Mouse (Mus musculus): ENCODE results near the gene Kel. TPM values are rescaled to one million over a fixed set of nuclear protein-coding genes. Genes with fewer than 3 reads are reported as not detected.

Kel gene
- not detected for total RNA-seq (2021)
- long read RNA-seq, experiment 1: 0 reads
- long read RNA-seq, experiment 2: 0 reads

DNA sequence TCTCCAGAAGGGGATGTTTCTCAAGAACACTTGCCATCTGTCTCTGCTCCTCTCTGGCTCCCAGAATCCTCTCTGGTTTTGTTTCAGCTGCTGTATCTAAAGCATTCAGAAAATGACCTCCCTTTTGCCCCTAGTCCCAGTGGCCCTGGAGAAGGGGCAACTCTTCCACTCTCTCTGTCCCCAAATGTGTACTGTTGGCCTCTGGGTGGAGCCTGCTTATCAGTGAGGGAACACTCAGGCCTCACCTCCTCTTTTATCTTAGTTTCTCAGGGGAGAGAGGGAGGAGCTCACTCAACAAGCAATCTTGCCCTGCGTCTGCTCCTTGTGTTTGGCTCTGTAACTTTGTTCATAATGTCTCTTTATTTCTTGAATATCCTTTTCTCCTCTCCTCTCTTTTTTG lies at the start of gene Kel:
Kel (minus strand) TSS at position 217 of the 400 bp plus-strand sequence.
- DNase-seq (ENCODE audit: low spot score in 2 of 2): no peak

DNA sequence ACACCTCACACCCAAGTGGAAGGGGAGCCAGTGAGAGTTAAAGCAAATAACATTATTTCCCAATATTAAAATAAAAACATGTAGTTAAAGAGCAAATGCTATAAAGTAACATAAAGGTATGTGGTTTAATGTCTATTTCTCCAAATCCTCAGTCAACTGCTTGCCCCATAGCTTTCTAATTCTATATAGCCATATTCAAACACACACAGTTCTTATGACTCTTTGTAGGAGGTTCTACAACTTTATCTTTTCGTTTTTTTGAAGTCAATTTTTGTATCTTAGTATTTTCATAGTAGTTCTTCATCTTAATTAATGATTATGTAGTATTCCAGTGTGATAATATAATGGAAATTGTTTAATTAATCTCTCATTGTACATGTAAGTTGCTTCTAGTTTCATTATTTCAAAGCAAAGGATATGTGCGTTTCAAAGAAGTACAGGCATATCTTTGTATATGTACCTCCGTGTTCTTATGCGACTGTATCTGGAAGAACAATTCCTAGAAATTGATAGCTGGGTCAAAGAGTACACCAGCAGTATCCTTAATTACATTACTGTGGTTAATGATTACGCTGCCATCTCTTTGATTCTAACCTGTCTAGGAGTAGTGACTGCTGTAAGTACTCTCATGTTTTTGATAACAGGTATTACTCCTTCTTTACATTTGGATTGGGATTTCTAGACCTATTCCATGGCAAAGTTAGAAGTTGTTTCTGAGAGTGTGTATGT lies 40.7 kb upstream of the Kel start:
- no peak for DNase-seq (ENCODE audit: low spot score in 2 of 2)

DNA sequence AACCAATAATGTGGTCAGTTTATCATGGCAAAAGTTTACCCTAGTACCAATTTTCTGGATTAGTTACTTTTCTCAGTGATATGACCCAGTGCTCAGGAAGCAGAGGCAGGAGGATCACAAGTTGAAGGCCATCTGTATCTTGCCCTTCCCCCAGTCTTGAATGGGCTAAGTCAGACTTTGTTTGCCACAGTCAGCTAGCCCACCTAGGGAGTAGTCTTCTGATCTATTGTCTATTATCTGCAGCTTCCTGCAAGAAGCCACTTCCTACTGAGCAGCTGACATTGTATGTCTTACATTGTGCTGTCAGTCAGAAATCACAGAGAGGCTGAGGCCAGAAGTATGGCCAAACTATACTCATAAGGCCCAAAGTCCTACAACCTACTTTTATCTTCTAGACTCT lies 37.0 kb upstream of the Kel start:
- DNase-seq (ENCODE audit: low spot score in 2 of 2): no peak

DNA sequence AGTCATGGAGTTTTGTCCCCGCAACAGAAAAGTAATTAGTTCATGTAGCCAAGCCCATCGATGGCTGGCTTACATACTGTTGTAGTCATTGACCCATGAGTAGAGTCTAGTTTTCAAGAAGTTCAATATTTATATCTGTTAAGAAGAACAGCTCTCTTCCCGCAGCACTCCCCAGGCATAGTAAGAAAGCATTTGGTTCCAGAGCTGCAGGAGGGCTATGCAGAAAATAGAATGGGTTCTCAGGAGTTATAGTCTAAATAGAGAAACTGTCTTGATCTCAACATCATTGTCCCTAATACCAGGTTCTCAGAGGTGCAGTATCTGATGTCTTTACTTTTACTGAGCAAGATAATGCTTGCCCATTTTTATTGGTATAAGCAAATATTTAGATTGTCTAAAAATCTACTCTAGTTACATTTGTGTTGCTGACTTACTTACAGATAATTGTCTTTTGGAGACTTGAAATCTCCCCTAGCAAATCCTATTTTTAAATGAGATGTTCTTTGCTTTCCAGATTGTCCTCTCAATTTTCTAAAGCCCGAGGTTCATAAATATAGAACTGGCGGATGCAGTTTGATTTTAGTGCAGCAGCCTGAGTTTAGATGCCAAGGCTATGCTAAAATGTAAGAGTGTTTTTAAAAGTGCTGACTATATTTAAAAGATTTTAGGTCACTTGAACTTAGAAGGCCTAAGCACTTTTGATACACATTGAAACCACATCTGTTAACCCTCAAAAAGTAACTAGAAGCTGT lies 30.8 kb upstream of the Kel start:
- peak in 1 of 2 experiments; percentile 8 for DNase-seq (ENCODE audit: low spot score in 2 of 2)

DNA sequence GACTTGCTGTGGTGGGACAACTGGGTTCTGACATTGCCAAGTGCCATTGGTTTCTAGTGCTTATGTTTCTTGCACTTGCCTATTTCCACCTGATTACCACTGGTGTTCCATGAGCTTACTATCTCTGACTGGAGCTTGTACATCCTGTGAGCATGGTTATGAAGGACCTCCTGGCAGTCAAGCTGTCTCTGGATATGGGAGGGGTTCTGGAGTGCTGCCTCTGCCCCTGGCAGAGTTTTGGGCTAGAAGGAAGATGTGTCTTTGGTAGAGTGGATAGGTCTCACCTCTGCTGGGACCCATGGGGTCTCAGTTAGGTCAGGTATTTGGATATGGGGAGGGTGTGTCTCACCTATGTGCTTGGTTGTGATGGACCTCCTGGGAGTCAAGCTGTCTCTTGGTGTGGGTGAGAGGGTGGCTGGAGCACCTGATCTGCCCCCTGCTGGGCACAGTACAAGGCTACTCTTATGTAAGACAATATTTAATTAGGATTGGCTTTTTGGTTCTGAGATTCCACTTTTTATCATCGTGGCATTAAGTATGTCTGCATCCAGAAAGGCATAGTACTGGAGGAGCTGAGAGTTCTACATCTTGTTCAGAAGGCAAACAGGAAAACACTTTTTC lies 24.0 kb upstream of the Kel start:
- no peak for DNase-seq (ENCODE audit: low spot score in 2 of 2)

DNA sequence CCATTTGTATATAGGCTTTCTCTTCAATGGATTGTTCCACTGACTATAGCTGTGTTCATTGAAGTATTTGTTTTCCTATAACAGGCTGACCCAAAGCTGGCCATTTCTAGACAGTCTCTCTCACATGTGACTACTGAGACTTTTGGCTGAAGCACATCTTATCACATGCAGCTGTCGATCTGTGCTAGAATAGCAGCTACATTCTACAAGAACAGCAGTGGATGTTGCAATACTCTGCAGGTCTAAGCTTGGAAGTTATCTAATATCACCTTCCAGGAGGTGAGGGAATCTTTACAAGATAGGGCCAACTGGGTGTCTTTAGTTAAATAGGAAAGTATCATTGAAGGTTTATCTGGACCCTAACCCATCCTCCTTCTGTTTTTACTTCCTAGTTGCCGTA lies 17.3 kb upstream of the Kel start:
- no peak for DNase-seq (ENCODE audit: low spot score in 2 of 2)

DNA sequence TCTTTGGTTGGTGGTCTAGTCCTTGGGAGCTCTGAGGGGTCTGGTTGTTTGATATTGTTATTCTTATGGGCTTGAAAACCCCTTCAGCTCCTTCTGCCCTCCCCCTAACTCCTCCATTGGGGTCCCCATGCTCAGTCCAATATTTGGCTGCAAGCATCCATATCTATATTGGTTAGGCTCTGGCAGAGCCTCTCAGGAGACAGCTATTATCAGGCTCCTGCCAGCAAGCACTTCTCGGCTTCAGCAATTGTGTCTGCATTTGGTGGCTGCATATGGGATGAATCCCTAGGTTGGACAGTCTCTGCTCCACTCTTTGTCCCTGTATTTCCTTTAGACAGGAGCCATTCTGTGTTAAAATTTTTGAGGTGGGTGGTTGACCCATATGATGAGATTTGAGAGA lies 6.1 kb upstream of the Kel start:
- DNase-seq (ENCODE audit: low spot score in 2 of 2): no peak

DNA sequence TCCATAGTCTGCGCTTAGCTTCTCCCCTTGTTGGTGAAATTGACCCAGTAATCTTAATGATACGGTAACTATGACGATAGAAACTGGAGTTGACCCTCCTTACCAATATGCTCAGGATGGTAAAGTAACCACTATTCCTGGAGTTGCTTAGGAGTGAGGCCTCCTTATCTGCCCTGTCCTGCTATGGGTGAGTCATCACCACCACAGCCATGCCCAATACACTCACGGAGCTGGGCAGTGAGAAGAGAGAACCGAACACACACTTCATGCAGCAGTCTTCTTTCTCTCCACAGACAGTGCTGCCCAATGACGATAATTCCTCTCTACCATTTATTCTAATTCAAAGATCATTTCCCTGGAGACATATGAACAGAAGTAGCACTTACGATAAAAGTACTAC lies 2.1 kb upstream of the Kel start:
- DNase-seq (ENCODE audit: low spot score in 2 of 2): no peak

DNA sequence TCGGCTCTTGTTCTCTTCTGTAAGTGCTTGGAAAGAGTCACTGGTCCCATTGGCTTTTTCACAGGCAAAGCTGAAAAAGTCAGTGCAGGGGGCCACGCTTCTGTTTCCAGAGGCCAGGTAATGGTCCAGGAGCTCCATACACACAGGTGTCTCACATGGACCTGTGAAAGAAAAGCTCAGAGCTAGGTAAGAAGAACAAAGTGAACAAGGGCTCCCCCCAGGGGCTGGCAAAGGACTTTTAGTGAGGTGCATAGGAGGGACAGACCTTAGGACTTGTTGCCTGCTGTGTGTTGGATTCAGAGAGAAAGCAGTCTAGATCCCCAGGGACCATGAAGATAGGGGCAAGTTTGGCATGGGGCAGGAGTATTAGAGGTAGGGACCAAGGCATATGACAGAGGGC lies 1.2 kb downstream of the Kel start:
- DNase-seq (ENCODE audit: low spot score in 2 of 2): no peak

DNA sequence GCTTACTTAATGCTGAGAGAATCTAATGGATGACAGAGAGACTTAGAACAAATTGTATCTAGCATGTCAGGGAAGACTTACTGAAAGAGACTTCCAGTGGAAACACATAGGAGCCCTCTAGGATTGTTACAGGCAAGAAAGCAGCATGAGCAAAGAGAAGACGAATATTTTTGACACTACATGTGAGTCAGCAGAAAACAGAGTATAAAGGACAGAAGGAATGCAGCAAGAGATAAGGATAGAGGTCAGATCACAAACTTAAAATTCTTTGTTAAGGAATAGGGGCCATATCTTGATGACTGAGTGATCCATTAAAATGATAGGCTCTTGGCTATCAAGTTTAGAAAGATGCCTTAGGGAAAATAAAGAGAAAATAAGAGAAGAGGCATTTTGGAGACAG lies 2.9 kb downstream of the Kel start:
- no peak for DNase-seq (ENCODE audit: low spot score in 2 of 2)

DNA sequence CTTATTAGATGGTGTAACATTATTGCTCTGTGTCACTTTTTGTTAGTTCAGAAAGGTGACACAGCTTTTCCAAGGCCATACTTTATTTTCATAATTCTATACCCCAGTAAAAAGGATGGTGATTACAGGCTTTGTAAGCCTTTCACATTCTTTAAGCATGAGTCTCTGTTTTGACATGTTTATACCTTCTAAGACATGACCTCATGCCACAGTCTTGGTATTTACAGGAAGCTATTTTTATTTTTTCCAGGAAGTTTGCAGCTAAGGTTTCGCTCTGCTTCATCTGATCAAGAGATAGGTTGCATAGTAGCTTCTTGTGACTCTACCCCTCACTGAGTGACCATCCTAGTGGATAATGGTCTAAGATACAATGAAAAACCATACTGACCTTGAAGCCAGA lies 9.7 kb downstream of the Kel start:
- no peak for DNase-seq (ENCODE audit: low spot score in 2 of 2)

DNA sequence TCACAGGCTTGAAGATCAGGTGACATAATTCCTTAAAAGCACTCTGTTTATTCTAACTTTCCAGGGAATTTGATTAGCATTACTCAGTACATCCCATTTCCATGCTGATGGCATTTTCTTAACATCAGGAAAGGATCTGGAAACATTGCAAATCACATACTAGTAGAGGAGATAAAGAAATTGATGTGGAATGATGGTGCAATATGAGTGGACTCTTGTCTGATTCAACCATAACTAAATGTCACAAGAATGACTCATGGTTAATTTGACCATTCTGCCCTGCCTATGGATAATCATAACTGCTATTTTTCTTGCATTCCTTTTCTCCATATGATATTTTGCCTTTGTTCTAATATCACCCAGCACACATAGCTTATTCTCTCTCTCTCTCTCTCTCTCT lies 11.9 kb downstream of the Kel start:
- no peak for DNase-seq (ENCODE audit: low spot score in 2 of 2)

DNA sequence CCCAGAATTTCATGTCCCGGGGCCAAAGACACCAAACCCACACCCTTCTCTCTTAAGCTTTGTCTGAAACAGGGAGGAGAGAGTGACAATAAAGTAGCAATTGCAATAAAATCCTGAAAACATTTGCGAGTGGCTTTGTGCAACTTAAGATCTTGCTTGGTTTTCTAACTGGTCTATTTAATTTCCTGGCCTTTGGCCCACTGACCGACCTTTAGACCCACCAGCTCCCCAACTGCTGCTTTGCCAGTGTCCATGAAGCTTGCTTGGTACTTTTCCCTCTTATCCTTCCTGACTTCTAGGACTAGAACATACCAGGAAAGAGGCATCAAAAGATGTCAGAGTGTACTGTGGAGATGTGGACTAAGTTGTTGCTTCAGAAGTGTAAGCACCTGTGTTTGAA lies 18.5 kb downstream of the Kel start:
- DNase-seq (ENCODE audit: low spot score in 2 of 2): no peak

DNA sequence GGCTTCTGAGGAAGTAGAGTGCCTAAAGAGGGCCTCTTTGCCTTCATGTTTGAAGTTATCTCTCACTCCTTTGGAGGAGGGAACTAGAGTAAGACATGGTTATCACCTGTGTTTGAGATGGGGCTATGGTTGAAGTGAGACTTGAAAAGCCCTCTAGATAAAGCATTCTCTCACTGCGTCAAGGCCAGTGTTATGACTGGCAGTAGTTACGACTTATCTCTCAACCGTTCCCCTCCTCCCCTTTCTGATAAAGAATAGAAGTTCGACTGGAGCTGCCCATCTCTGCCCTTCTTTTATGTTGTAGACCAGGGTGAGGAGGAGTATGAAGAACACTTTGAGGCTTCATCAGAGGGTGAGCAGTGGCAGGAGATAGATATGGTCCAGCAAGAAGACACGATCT lies 19.2 kb downstream of the Kel start:
- DNase-seq (ENCODE audit: low spot score in 2 of 2): no peak

DNA sequence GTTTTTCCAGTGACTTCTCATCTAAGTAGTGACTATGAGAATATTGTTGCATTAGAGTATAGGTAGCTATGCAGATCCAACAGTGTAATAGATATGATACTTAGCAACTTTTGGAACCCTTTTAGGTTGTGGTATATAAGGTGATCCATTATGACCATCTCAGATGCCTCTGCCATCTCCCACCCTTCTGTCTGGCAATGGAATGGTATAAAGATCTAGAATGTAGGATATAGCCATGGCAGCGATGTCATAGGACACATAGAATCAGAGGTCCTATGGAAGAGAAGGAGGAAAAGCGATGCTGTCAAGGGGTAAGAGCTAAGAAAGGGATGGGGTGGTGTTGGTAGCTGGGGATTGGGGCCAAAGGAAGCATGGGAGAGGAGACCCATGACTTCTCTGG lies 20.0 kb downstream of the Kel start, which contains the start of gene Llcfc1:
Llcfc1 (plus strand) TSS at position 301 of the 400 bp plus-strand sequence.
- DNase-seq (ENCODE audit: low spot score in 2 of 2): no peak

DNA sequence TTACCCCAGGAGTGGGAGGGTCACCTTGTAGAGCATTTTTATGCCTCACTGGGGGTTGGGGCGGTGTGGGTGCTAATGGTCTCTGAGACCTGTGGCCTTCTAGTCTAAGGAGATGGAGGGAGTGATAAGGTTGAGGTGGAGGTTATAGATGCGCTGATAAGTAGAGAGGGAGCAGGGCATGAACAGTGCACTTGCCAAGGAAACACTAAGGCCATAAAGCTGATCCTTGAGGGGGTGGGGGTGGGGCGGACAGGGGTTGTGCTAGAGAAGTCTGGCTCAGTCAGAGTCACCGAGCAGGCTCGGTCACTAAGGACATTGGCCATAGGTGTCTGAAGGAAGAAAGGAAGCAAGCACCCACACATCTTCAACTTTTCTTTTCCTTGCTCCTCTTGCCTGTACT lies 22.5 kb downstream of the Kel start:
- no peak for DNase-seq (ENCODE audit: low spot score in 2 of 2)

DNA sequence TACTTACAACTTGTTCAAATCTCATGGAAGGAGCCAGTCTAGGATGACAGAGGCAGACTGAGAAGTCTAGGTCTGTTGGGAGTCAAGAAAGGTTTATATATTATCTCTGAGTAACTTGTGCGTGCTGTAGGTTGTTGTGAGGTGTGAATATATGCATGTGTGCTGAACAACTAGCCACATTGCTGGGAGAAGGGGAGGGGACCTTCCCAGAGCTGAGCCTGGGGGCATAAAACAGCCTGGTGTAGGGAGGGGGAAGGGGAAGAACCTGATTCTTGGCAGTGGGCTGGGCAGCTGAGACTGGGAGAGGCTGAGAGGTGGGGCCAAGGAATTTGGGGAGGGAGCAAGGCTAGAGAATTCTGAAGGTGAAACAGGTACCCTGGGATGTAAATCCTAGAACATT lies 23.5 kb downstream of the Kel start, which contains the start of gene Trpv5:
Trpv5 (minus strand) TSS at position 101 of the 400 bp plus-strand sequence.
- DNase-seq (ENCODE audit: low spot score in 2 of 2): no peak

DNA sequence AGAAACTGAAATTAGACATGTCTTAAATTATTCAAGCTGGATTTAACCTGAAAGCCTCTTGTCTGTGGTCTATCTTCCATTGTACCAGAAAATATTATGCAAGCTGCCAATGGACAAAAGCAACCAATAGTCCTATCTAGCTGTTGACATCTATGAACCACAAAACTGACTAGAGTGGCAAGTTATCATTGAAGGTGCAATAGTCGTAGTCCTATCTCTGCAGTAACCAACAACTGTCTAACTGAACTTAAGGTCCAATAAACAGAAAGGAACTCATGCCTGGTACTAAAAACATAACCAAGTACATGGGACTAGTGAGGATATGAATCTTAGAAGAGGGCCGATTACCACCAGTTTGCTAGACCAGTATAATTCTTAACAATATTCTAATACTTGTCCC lies 27.6 kb downstream of the Kel start:
- DNase-seq (ENCODE audit: low spot score in 2 of 2): no peak

DNA sequence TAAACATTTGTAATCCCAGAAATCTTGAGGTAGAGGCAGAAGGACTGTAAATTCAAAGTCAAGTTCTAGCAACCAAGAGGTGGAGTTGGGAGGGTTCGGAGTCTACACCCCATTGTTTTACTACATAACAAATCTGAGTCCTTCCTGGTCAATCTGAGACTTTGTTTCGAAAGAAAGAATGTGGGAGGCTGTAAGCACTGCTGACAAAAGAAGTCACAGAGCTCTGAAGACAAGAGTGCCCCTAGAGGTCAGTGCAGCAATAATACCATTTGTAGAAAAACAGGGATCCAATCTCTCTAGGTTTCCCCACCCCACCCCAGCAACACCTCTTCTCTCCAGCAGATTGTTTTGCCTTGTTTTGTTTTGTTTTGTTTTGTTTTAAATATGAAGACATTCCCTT lies 41.8 kb downstream of the Kel start:
- no peak for DNase-seq (ENCODE audit: low spot score in 2 of 2)

DNA sequence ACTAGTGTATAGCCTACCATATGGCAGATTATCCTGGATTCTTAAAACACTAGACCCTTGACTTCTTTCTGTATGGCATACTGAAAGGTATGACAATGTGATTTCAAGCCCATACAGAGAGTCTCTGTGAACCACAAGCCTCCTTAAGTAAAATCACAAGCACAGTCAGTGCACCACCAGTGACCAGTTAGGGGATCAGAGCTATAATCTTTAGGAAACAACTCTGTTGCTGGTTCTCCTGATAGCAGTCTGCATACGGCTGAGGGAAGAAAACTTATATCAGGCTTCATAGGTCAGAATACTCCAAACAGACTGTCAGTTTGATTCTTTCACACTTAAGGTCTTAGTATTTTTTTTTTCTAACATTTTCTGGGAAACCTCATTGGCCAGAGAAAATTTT lies 45.7 kb downstream of the Kel start:
- no peak for DNase-seq (ENCODE audit: low spot score in 2 of 2)

DNA sequence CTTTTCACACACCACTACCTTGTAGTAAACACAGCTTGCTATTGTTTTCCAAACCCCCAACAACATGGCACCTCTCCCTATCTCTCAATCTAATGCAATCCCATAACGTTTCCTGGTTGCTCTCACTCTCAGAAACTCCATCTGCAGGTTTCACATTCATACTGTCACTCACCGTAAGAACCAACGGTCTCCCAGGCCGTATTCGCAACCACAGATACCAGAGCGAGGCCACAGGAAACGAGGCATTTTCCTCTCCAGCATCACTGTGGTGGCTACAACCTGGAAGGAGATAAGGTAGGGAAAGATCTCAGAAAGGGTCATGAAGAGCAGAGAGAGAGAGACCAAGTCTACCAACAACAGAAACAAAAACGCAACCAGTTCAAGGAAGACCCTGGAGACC lies 49.5 kb downstream of the Kel start:
- no peak for DNase-seq (ENCODE audit: low spot score in 2 of 2)

DNA sequence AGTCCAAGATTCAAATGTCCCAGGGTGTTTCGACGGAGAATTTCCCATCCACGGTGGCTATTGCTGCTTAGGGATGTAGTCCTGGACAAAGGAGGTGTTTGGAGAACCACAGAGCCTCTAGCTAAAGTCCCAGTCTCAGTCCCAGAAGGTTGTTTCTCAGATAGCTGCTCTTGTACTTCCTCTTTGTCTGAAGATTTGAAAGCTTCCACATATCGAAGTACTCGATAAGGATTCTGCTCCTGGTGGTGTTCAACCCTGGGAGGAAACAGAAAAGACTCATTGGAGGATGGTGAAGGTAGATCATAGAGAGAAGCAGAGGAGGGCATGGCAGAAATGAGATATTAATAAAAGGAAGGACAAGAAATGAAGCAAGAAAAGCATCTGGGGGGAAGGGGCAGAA lies 51.0 kb downstream of the Kel start:
- no peak for DNase-seq (ENCODE audit: low spot score in 2 of 2)

Data from left cerebral cortex, adult 18-20 months (tissue).